Mouse (Mus musculus): ENCODE measurements around the gene Map1s.
A peak's percentile ranks its signal among the peaks of the same experiment; 100 is the strongest.

Gene Map1s

GRCm38 (mm10) chr8:70941478-70941877 lies 35.7 kb downstream of the Map1s start:
- no peak for DNase-seq (ENCODE audit: low read depth, low spot score)

DNA sequence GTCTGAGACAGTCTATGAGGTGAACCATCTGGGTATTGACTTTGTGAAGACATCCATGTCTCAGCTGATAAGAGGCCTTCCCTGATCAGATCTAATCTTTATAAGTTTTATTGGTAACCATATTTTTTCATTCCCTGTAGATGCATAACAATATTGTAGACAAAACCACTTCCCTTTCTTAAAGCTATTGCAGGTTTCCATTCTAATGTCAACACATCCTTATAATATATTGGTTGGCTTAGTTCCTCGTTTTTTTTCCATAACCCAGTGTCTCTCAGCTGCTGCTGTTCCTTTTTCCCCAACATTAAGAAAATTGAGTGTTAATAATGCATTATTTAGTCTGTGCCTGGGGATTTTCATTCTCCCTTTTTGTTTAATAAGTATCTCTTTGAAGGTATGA lies 37.5 kb downstream of the Map1s start:
- no peak for DNase-seq (ENCODE audit: low read depth, low spot score)

DNA sequence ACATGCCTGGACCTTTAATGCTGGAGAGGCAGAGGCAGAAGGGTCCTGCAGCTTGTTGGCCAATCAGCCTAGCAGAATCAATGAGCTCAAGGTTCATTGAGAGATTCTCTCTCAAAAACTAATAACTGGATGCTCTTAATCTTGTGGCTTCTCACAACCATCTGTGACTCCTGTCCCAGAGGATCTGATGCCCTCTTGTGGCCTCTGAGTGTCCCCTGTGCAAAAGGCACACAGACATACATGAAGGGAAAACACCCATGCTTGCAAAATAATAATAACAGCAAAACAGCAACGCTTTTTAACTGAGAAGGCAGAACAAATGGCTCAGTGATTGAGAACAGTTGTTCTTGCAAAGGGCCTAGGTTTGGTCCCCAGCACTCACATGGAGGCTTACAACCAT lies 44.1 kb downstream of the Map1s start:
- no peak for DNase-seq (ENCODE audit: low read depth, low spot score)

GRCm38 (mm10) chr8:70960703-70961472 lies 55.2 kb downstream of the Map1s start:
- no peak for DNase-seq (ENCODE audit: low read depth, low spot score)

- DNase-seq (ENCODE audit: low read depth, low spot score): no peak
Measured at GRCm38 (mm10) chr8:70964159-70964558, 58.4 kb downstream of the Map1s start.

DNA sequence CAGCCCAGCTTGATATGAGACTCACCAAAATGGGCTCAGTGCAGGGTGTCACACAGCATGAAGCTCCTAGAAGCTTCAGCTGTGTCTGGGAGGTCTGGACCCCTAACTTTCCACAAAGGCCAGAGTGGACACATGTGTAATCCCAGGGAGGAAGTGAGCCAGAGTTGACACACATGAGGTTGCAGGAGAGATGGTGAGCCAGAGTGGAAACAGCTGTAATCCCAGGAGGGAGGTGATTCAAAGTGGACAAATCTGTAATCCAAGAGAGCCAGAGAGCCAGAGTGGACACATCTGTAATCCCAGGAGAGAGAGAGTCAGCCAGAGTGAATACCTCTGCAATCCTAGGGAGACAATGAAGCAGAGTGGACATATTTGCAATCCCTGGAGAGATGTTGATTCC lies 59.1 kb downstream of the Map1s start:
- peak; percentile 10 for DNase-seq (ENCODE audit: low read depth, low spot score)

Measured in skeletal muscle tissue, adult 2 months (tissue).